ENCODE assay signal across 10 mouse cellular contexts in the genomic region with DNA sequence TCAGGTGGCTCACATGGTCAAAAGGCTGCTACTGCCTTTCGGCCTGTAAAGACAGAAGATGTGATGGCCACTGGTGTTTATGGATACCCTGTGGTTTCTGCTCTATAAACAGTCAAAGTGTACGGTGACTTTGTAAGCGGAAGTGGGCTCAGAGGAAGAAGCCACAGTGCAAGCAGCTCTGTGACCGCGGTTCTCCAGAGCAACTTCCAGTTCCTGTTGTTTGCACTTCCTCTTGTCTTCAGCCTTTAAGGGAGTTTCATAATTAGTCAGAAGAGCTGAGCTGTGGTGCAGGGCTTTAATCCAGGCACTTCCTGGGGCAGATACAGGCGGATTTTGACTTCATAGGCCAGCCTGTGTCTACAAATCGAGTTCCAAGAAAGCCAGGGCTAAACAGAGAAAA.
DNase-seq lines count a peak whose midpoint lies in the region; ATAC-seq and TF ChIP-seq lines count a peak whose summit lies in the region.
"Had no signal": no experiment of that assay in that cellular context is flagged by ENCODE, and none has a peak within 500 bp of the region (broad histone marks: within the 10 kb centered on the region; RNA-seq: fewer than 3 reads in every experiment).

No protein-coding gene starts in this region.

- no peak for TF ChIP-seq EP300 in liver, embryonic 14.5 days (IDR thresholded peaks at IDR 0.05; ENCODE audit: low read depth)

- H3K27ac ChIP-seq in heart, embryonic 10.5 days, result no peak overlapping the region
- H3K27ac ChIP-seq in liver, embryonic 14.5 days, result no peak overlapping the region
- H3K27ac ChIP-seq in midbrain, embryonic 13.5 days, result no peak overlapping the region

- no peak overlapping the region for H3K4me2 ChIP-seq in liver, embryonic 14.5 days (ENCODE audit: low read depth)
- no peak overlapping the region for H3K4me2 ChIP-seq in midbrain, embryonic 13.5 days (replicated peaks)
- H3K4me2 ChIP-seq: hindbrain, embryonic 13.5 days had no signal

- H3K36me3 ChIP-seq in heart, embryonic 10.5 days, result no peaks in the 10 kb centered on the region
- H3K36me3 ChIP-seq in liver, embryonic 14.5 days (replicated peaks; ENCODE audit: control insufficient read depth, insufficient read depth, low read depth), result no peaks in the 10 kb centered on the region
- H3K36me3 ChIP-seq in midbrain, embryonic 13.5 days, result no peaks in the 10 kb centered on the region
- H3K36me3 ChIP-seq: hindbrain, embryonic 13.5 days had no signal

- no peak overlapping the region for H3K4me3 ChIP-seq in heart, embryonic 10.5 days
- no peak overlapping the region for H3K4me3 ChIP-seq in liver, embryonic 14.5 days (ENCODE audit: insufficient read depth in 1 of 2, low read depth in 2 of 2, low read length in 2 of 2)
- no peak overlapping the region for H3K4me3 ChIP-seq in midbrain, embryonic 13.5 days (replicated peaks)
- H3K4me3 ChIP-seq: hindbrain, embryonic 13.5 days had no signal

- 74% methylated on average over 7 of the region's 7 CpGs for WGBS in heart, embryonic 10.5 days
- WGBS in liver, embryonic 14.5 days (ENCODE audit: insufficient replicate concordance), result 14% methylated on average over 7 of the region's 7 CpGs
- WGBS in midbrain, embryonic 13.5 days, result 83% methylated on average over 7 of the region's 7 CpGs

- ATAC-seq in liver, embryonic 14.5 days (ENCODE audit: insufficient read depth), result no peak
- no peak for ATAC-seq in midbrain, embryonic 13.5 days

- TF ChIP-seq CTCF in liver, embryonic 14.5 days (IDR thresholded peaks at IDR 0.05; ENCODE audit: low read depth), result no peak

- no peaks in the 10 kb centered on the region for H3K9me3 ChIP-seq in heart, embryonic 10.5 days
- H3K9me3 ChIP-seq in liver, embryonic 14.5 days (ENCODE audit: control insufficient read depth, low read length), result no peaks in the 10 kb centered on the region
- no peaks in the 10 kb centered on the region for H3K9me3 ChIP-seq in midbrain, embryonic 13.5 days
- H3K9me3 ChIP-seq: hindbrain, embryonic 13.5 days had no signal

- no peaks in the 10 kb centered on the region for H3K4me1 ChIP-seq in heart, embryonic 10.5 days
- no peaks in the 10 kb centered on the region for H3K4me1 ChIP-seq in liver, embryonic 14.5 days (replicated peaks; ENCODE audit: control insufficient read depth in 2 of 2, insufficient read depth in 2 of 2, low read length in 1 of 2)
- peaks cover 7% of the 10 kb centered on the region; the same call in 1 of the 2 replicates for H3K4me1 ChIP-seq in midbrain, embryonic 13.5 days (replicated peaks)

- DNase-seq in heart, adult 8-10 months (ENCODE audit: low spot score), result peak; percentile 22
- DNase-seq in heart, embryonic 10.5 days (ENCODE audit: low spot score), result no peak
- peak; percentile 64 for DNase-seq in CD4-positive, CD25-positive, alpha-beta regulatory T cell, adult 2 months (ENCODE audit: low read depth, low spot score)
- DNase-seq in liver, embryonic 14.5 days (ENCODE audit: low read depth in 3 of 3, low spot score in 3 of 3), result peak in 2 of 3 experiments; percentile 3 to 37
- peak; percentile 56 for DNase-seq in skeletal muscle tissue, adult 2 months (ENCODE audit: low read depth, low spot score)
- no peak for DNase-seq in gastrocnemius, postnatal 36 days
- no peak for DNase-seq in adrenal gland, postnatal 10 days
- DNase-seq: left cerebral cortex, postnatal 4 days had no signal

- H3K27me3 ChIP-seq in heart, embryonic 10.5 days (ENCODE audit: insufficient read depth, poor library complexity, severe bottlenecking), result no peaks in the 10 kb centered on the region
- no peaks in the 10 kb centered on the region for H3K27me3 ChIP-seq in liver, embryonic 14.5 days (ENCODE audit: control insufficient read depth, insufficient read depth, low read length)
- no peaks in the 10 kb centered on the region for H3K27me3 ChIP-seq in midbrain, embryonic 13.5 days
- H3K27me3 ChIP-seq: hindbrain, embryonic 13.5 days had no signal

- H3K9ac ChIP-seq in liver, embryonic 14.5 days (replicated peaks), result no peak overlapping the region
- no peak overlapping the region for H3K9ac ChIP-seq in midbrain, embryonic 13.5 days (replicated peaks)
- H3K9ac ChIP-seq: hindbrain, embryonic 13.5 days had no signal

- intact Hi-C loops in gastrocnemius, postnatal 36 days (cut with DNase I), result no loop called here

Comparison
In these comparisons a context has a peak if more than half of its experiments do, and no peak if none do; other contexts are left out.
1. DNase-seq: peak in heart, adult 8-10 months (single experiment), CD4-positive, CD25-positive, alpha-beta regulatory T cell, adult 2 months (single experiment), liver, embryonic 14.5 days (2 of 3) and skeletal muscle tissue, adult 2 months (single experiment); none in heart, embryonic 10.5 days (single experiment), gastrocnemius, postnatal 36 days (0 of 2) and adrenal gland, postnatal 10 days (single experiment).